Mouse (Mus musculus) retina, postnatal 1 day (tissue): ENCODE data around the gene Adamts7.

ENCODE experiments used
- DNase-seq: peaks from one replicate; pipeline ENCODE4 v3.0.0-alpha.2; 2012

Adamts7 gene

GRCm38 (mm10) chr9:90162243-90162925, 485 bp upstream of the Adamts7 start:
- peak; percentile 64 for DNase-seq

GRCm38 (mm10) chr9:90163749-90164095, 853 bp downstream of the Adamts7 start:
- DNase-seq, result peak; percentile 71

GRCm38 (mm10) chr9:90164670-90165453, 2.0 kb downstream of the Adamts7 start:
- no peak for DNase-seq

- no peak for DNase-seq
Measured at GRCm38 (mm10) chr9:90165590-90165989, 2.7 kb downstream of the Adamts7 start.

GRCm38 (mm10) chr9:90166615-90167014, 3.7 kb downstream of the Adamts7 start:
- no peak for DNase-seq

- DNase-seq, result no peak
Measured at GRCm38 (mm10) chr9:90169965-90170364, 7.1 kb downstream of the Adamts7 start.

- no peak for DNase-seq
Measured at GRCm38 (mm10) chr9:90171421-90171820, 8.6 kb downstream of the Adamts7 start.

GRCm38 (mm10) chr9:90172528-90173321, 9.9 kb downstream of the Adamts7 start:
- no peak for DNase-seq

- DNase-seq, result no peak
Measured at GRCm38 (mm10) chr9:90173330-90173729, 10.5 kb downstream of the Adamts7 start.

- DNase-seq, result no peak
Measured at GRCm38 (mm10) chr9:90179409-90179808, 16.5 kb downstream of the Adamts7 start.

- DNase-seq, result no peak
Measured at GRCm38 (mm10) chr9:90181656-90182388, 19.0 kb downstream of the Adamts7 start.

- DNase-seq, result no peak
Measured at GRCm38 (mm10) chr9:90182636-90183421, 20.0 kb downstream of the Adamts7 start.

GRCm38 (mm10) chr9:90183550-90183949, 20.7 kb downstream of the Adamts7 start:
- DNase-seq, result no peak

- DNase-seq, result peak; percentile 49
Measured at GRCm38 (mm10) chr9:90184116-90184515, 21.2 kb downstream of the Adamts7 start.

- DNase-seq, result no peak
Measured at GRCm38 (mm10) chr9:90185356-90185910, 22.6 kb downstream of the Adamts7 start.

GRCm38 (mm10) chr9:90188893-90189292, 26.0 kb downstream of the Adamts7 start:
- DNase-seq, result no peak

GRCm38 (mm10) chr9:90189391-90189790, 26.5 kb downstream of the Adamts7 start:
- DNase-seq, result no peak

- no peak for DNase-seq
Measured at GRCm38 (mm10) chr9:90195000-90195399, 32.1 kb downstream of the Adamts7 start.

- DNase-seq, result no peak
Measured at GRCm38 (mm10) chr9:90196262-90196661, 33.4 kb downstream of the Adamts7 start.

GRCm38 (mm10) chr9:90197116-90197665, 34.3 kb downstream of the Adamts7 start:
- DNase-seq, result no peak

- no peak for DNase-seq
Measured at GRCm38 (mm10) chr9:90197866-90198383, 35.1 kb downstream of the Adamts7 start.
